Mouse (Mus musculus): ENCODE measurements around the gene Kctd13.

The Kctd13 gene

DNA sequence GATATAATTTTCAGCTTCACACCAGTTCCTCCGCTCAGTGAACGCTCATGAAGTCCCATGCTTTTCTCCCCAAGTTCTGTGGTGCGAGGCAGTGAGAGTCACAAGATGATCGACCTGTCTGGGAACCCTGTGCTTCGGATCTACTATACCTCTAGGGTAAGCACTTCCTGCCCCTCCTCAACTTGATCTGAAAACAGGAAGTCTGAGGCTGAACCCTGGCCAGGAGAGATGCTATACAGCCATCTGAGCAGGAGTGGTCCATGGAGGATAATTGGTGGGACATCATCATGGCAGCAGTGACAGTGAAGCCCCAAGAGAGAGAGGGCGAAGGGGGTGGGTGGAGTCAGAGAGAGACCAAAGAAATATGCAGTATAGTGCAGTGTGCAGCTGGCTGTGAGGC, 50.2 kb downstream of the Kctd13 start:
- in situ Hi-C loops (cut with MseI, MboI): no loop called here

DNA sequence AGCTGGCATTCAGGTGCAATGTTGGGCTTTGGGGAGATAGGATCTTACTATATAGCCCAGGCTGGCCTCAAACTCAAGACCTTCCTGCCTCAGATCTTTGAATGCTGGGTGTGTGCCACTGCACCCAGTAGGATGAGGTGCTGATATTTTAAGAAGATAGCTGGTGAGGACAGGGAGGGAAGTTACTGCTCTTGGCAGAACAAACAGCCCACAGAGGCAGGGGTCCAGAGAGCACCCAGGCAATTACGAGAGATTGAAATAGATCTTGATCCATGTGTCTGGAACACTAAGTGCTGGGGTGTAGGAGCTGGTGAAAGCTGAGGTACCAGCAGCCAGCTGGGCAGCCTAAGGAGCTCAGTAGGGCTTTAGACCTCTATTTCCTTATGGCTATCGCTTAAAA, 52.9 kb downstream of the Kctd13 start:
- in situ Hi-C loops (cut with MseI, MboI): no loop called here

DNA sequence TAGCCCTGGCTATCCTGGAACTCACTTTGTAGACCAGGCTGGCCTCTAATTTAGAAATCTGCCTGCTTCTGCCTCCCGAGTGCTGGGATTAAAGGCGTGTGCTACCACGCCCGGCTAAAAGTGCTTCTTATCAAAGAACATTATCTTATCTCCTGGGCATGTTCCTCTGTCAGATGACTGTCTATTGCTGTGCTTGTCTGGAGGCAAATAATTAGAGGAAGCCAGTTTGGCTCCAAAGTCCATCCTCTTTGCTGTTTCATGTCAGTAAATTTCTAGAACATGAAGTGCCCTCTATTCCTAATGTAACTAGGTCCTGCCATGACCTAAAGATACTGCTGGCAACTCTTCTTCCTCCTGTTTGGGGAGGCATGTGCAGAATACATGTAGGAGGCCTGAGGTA, 53.4 kb downstream of the Kctd13 start:
- in situ Hi-C loops (cut with MseI, MboI): no loop called here

DNA sequence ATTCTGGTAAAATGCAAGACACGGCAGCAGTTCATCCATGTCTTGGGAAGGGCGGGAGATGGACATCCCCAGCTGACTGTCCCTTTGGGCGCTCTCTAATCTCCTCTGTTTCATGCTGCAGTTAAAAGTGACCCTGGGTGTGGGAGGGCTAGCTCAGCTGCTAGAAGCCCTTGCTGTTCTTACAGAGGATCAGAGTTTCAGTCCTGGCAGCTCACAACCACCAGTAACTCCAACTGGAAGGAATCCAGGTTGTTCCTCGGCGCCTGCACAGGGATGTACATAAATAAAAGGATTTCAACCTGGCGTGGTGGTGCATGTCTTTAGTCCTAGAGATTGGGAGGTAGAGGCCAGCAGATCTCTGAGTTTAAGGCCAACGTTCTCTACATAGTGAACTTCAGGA, 54.4 kb downstream of the Kctd13 start:
- in situ Hi-C loops (cut with MseI, MboI): no loop called here

DNA sequence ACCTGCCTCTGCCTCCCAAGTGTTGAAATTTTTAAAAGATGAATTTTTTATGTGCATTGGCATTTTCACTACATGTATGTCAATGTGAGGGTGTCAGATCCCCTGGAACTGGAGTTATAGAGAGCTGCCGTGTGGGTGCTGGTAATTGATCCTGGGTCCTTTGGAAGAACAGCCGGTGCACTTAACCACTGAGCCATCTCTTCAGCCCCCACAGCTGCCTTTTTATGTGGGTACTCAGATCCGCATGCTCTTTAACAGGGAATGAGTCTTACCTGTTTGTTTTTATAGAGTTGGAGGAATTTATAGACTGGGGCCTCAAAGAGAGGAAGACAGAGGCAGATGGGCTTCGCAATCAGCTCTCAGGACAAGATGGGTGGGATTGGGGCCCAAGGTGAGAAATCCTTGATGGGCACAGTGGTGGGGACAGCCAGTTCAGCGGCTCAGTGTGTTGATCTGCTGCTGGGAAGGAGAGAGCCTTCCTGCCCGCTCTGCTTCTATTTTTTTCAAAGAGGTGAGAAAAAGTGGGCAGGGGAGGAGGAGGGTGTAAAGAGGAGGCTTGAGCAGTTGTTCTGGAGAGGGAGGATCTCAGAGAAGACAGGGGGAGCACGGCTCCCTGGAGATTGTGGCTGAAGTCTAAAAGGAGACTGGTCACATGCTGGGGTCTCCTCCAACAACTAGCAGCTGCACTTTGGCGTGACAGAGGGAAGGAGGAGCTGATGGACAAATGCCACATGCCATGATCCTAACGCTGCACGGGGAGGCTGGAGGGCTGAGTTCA, 56.2 kb downstream of the Kctd13 start:
- in situ Hi-C loops (cut with MseI, MboI): no loop called here

DNA sequence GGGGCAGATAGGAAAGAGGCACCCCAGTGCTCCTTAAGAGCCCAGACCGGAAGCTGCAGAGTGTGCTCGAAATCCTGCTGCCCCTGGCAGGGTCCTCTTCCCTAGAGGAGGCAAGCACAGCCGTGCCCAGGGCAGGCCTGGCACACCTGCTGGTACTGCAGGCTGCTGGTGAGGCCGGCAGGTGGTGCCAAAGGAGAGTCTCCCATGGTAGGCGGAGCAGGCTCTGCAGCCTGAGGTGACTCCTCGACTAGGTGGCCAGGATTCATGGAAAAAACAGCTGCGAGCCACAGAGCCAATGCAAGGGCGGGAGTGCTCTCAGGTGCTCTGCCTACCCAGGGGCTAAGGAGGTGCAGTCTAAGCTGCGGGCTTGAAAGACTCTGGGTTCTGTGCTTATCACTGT, 57.6 kb downstream of the Kctd13 start:
- in situ Hi-C loops (cut with MseI, MboI): no loop called here

DNA sequence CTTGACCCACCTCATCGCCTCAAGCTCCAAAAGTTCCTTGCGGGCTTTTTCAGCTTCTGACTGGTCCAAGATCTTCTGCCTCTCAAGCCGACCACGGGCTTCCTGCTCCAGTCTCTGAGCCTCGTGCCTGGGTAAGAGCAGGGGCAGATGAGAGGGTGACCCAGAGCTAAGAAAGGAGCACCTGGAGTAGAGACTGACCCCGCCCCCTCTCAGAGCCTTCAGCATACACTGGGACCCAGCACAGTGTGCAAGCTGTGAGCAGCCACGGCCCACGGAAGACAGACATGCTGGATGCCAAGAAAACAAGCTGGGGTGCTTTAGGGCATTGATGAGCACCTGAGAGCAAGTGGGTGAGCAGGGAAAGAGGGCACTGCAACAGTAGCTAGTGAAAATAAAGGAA, 60.1 kb downstream of the Kctd13 start:
- in situ Hi-C loops (cut with MseI, MboI): no loop called here
